8 mouse cellular contexts compared by ENCODE assay signal in genomic region chr6:108667599-108668021, GRCm38 (mm10). TPM values are rescaled to one million over a fixed set of nuclear protein-coding genes. Genes with fewer than 3 reads are reported as not detected.
DNase-seq lines count a peak whose midpoint lies in the region; ATAC-seq and TF ChIP-seq lines count a peak whose summit lies in the region.

No protein-coding gene starts in this region.

- TF ChIP-seq CTCF in stomach, postnatal 0 days (IDR thresholded peaks at IDR 0.05; ENCODE audit: low read depth) = no peak

- ATAC-seq in limb, embryonic 12.5 days (ENCODE audit: insufficient number of reproducible peaks, insufficient read depth, low FRiP score, low TSS enrichment, low read depth) = no peak
- ATAC-seq in stomach, postnatal 0 days (ENCODE audit: low FRiP score, low TSS enrichment) = peak; percentile 25

- H3K4me3 ChIP-seq in limb, embryonic 12.5 days (replicated peaks) = no peak overlapping the region
- no peak overlapping the region for H3K4me3 ChIP-seq in stomach, postnatal 0 days (ENCODE audit: low read depth, low read length)

- peak; percentile 28 to 49 for DNase-seq in gastrocnemius, adult 8-10 months (ENCODE audit: low spot score in 2 of 2)
- DNase-seq in gastrocnemius, postnatal 4 days (ENCODE audit: low spot score in 2 of 2) = no peak
- peak; percentile 32 for DNase-seq in embryo, embryonic 9.5 days (ENCODE audit: extremely low spot score)
- DNase-seq in heart, postnatal 14 days = peak; percentile 25
- peak; percentile 32 for DNase-seq in stomach, postnatal 0 days (ENCODE audit: low spot score)
- no peak for DNase-seq in layer of hippocampus, adult 11-12 months (ENCODE audit: low spot score)
- DNase-seq in layer of hippocampus, adult 9-10 months (ENCODE audit: low spot score) = no peak

- peaks cover 13% of the 10 kb centered on the region for H3K4me1 ChIP-seq in limb, embryonic 12.5 days (replicated peaks)
- peaks cover 8% of the 10 kb centered on the region; the same call in 1 of the 2 replicates for H3K4me1 ChIP-seq in stomach, postnatal 0 days (replicated peaks; ENCODE audit: control insufficient read depth, insufficient read depth)

- no peaks in the 10 kb centered on the region for H3K9me3 ChIP-seq in limb, embryonic 12.5 days
- no peaks in the 10 kb centered on the region for H3K9me3 ChIP-seq in stomach, postnatal 0 days (ENCODE audit: control insufficient read depth, low read length)

- no peaks in the 10 kb centered on the region for H3K36me3 ChIP-seq in limb, embryonic 12.5 days
- peaks cover 6% of the 10 kb centered on the region; the same call in 1 of the 2 replicates for H3K36me3 ChIP-seq in stomach, postnatal 0 days (ENCODE audit: control insufficient read depth, insufficient read depth, low read length)

- H3K9ac ChIP-seq in limb, embryonic 12.5 days (replicated peaks) = no peak overlapping the region; the same call in 1 of the 2 replicates
- no peak overlapping the region for H3K9ac ChIP-seq in stomach, postnatal 0 days (ENCODE audit: low read length)

- intact Hi-C loops in heart, postnatal 14 days (cut with DNase I) = no loop called here

- H3K27ac ChIP-seq in limb, embryonic 12.5 days = peak overlapping the region; percentile 59
- H3K27ac ChIP-seq in stomach, postnatal 0 days (replicated peaks) = peak overlapping the region; percentile 85

- TF ChIP-seq EP300 in stomach, postnatal 0 days (optimal IDR thresholded peaks at IDR 0.05) = no peak

- peaks cover 22% of the 10 kb centered on the region for H3K27me3 ChIP-seq in limb, embryonic 12.5 days
- no peaks in the 10 kb centered on the region for H3K27me3 ChIP-seq in stomach, postnatal 0 days (ENCODE audit: control insufficient read depth, insufficient read depth, low read length)

- WGBS in limb, embryonic 12.5 days = 18% methylated on average over 6 of the region's 6 CpGs
- WGBS in stomach, postnatal 0 days = 35% methylated on average over 6 of the region's 6 CpGs

- H3K4me2 ChIP-seq in limb, embryonic 12.5 days = peak overlapping the region; percentile 55
- H3K4me2 ChIP-seq in stomach, postnatal 0 days (replicated peaks; ENCODE audit: low read depth) = peak overlapping the region; percentile 54; the same call in 1 of the 2 replicates

RNA-seq across cellular contexts. Expression of gene Bhlhe40, which starts 7.2 kb away (rescaled TPM):
- 100 to 1,000 TPM in 3 of 4 experiments, 10 to 100 TPM in 1; 89.5 to 168 (median 130) TPM for total RNA-seq in gastrocnemius, adult 8-10 months (2022)
- 10 to 100 TPM; 58.2 to 82.9 TPM for total RNA-seq in gastrocnemius, postnatal 4 days (2021)
- 10 to 100 TPM; 48.8 to 62.5 TPM for total RNA-seq in heart, postnatal 14 days (2021)
- 2.1 and 2.2 TPM in 2 replicates for polyA plus RNA-seq in limb, embryonic 12.5 days (2016; fragmentation: Nextera tagmentation; extraction: Ambion mirVana)
- polyA plus RNA-seq in stomach, postnatal 0 days (2015; fragmentation: Nextera tagmentation; extraction: Ambion mirVana) = 24.8 and 28.7 TPM in 2 replicates

Comparison
In these comparisons a context has a peak if more than half of its experiments do, and no peak if none do; other contexts are left out.
1. DNase-seq: peak in gastrocnemius, adult 8-10 months (2 of 2), embryo, embryonic 9.5 days (single experiment), heart, postnatal 14 days (2 of 2) and stomach, postnatal 0 days (single experiment); none in gastrocnemius, postnatal 4 days (0 of 2), layer of hippocampus, adult 11-12 months (single experiment) and layer of hippocampus, adult 9-10 months (single experiment).